Mouse (Mus musculus) liver, embryonic 11.5 days (tissue): ENCODE data around the gene Fryl. TPM values are rescaled to one million over a fixed set of nuclear protein-coding genes. Genes with fewer than 3 reads are reported as not detected.

Source experiments
- ATAC-seq: fragments of 200-750 bp; cut with Nextera tagmentation; replicated peaks from 2 replicates; pipeline ENCODE4 v1.8.0; 2017; ENCODE audit warnings: moderate number of reproducible peaks, mild to moderate bottlenecking, moderate TSS enrichment, moderate library complexity; ENCODE audit not compliant: low FRiP score
- DNase-seq: peaks from one replicate; pipeline ENCODE4 v3.0.0-alpha.2; 2017; ENCODE audit warnings: low spot score
- H3K27ac ChIP-seq: fragments of 300-500 bp; sonication (generic); 2 replicates; pipeline ENCODE4 v1.5.1; 2014; ENCODE audit warnings: mild to moderate bottlenecking, low read depth, low read length, control low read depth
- H3K27me3 ChIP-seq: fragments of 300-500 bp; sonication (generic); replicated peaks from 2 replicates; pipeline ENCODE4 v1.6.1; 2014; ENCODE audit warnings: low read length, mixed read lengths; ENCODE audit not compliant: control insufficient read depth, insufficient read depth
- H3K36me3 ChIP-seq: fragments of 300-500 bp; sonication (generic); 2 replicates; pipeline ENCODE4 v1.6.1; 2014; ENCODE audit warnings: mild to moderate bottlenecking, low read length, moderate library complexity, mixed read lengths; ENCODE audit not compliant: control insufficient read depth, insufficient read depth
- H3K4me1 ChIP-seq: fragments of 300-500 bp; sonication (generic); replicated peaks from 2 replicates; pipeline ENCODE4 v1.6.1; 2014; ENCODE audit warnings: low read length, mixed read lengths; ENCODE audit not compliant: control insufficient read depth, insufficient read depth
- H3K4me2 ChIP-seq: fragments of 300-500 bp; sonication (generic); 2 replicates; pipeline ENCODE4 v1.6.1; 2014; ENCODE audit warnings: mild to moderate bottlenecking, control low read depth, moderate library complexity
- H3K4me3 ChIP-seq: fragments of 300-500 bp; sonication (generic); 2 replicates; pipeline ENCODE4 v1.5.1; 2014; ENCODE audit warnings: low read depth, low read length, control low read depth
- H3K9ac ChIP-seq: fragments of 300-500 bp; sonication (generic); 2 replicates; pipeline ENCODE4 v1.6.1; 2014; ENCODE audit warnings: low read depth, low read length, control low read depth
- H3K9me3 ChIP-seq: fragments of 300-500 bp; sonication (generic); 2 replicates; pipeline ENCODE4 v1.6.1; 2016; ENCODE audit warnings: low read length, inconsistent platforms, mixed read lengths; ENCODE audit not compliant: control insufficient read depth
- WGBS: fragments of 180-500 bp; shearing (Covaris S2); extraction: QIAGEN DNeasy Blood & Tissue Kit; methylation state at CpG from one replicate; pipeline ENCODE4 v1.1.7; 2014; 5-methylcytosine and 5-hydroxymethylcytosine counted together
- polyA plus RNA-seq: library from polyadenylated mRNA; unstranded; fragments of >200 nt; fragmentation: Nextera tagmentation; extraction: Ambion mirVana; gene quantifications from 2 replicates; pipeline ENCODE4 v1.2.1, GENCODE M21; 2014

Gene Fryl
- polyA plus RNA-seq, 1 experiment from 2014 or later: 39.7 TPM

DNA sequence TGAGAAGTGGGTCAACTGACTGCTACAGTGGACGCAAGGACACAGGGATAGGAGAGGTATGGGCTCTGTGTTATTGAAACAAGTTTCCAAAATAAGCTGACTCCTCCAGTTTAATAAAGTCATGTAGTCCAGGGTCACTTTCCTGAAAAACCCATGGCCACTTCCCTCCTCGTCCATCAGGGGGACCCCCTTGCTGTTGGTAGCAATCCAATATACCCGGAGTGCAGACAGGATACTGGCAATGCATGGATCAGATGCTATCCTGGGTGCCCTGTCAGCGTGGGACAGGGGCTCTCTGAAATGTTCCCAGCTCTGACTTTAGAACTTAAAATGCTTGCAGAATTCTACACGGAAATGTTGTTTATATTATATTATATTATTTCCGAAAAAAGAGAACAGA lies 34.0 kb downstream of the Fryl start:
- Histone ChIP-seq H3K9ac (no peak overlapping the region), H3K27me3 (no peaks in the 10 kb centered on the region), H3K4me1 (no peaks in the 10 kb centered on the region), H3K4me3 (no peak overlapping the region), H3K4me2 (no peak overlapping the region), H3K36me3 (no peaks in the 10 kb centered on the region), H3K27ac (no peak overlapping the region), H3K9me3 (no peaks in the 10 kb centered on the region)
- 53% methylated on average over 6 of the region's 6 CpGs for WGBS
- no peak for DNase-seq
- no peak for ATAC-seq

DNA sequence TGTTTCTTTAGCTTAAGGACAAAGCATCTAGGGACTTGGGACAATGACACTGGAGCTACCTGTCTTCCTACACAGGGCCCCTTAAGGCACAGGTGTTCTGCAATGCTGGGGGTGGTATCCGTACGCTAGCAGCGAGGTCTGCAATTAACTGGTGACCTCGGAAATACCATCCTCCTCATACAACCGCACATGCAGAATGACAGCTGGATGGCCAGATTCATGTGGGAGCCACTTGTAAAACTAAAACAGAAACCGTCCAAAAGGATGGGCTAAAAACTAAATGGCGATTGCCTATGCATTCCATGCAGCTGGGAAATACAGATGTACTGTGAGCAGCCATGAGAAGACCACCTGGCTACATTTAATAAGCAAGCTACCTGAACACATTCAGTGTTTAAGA lies 34.6 kb downstream of the Fryl start:
- no peak for DNase-seq

DNA sequence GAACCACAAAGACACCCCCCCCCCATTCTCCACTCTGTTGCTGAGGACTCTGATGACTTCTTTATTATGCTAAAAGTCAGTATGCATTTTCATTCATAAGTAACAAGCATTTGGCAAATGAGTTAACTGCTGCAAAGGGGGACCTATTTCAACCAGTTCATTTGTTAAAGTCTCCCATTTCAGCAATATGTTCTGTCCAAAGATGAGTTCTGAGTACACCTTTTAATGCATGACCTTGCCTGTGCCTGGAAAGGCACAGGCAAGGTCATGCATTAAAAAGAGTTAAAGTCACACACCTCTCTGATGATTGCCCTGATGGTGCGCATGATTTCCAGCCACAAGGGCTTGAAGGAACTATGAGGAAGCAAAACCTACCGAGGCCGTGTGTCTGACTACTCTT lies 36.7 kb downstream of the Fryl start:
- Histone ChIP-seq H3K27me3 (no peaks in the 10 kb centered on the region), H3K36me3 (no peaks in the 10 kb centered on the region), H3K4me3 (no peak overlapping the region), H3K9ac (no peak overlapping the region), H3K4me2 (no peak overlapping the region), H3K4me1 (no peaks in the 10 kb centered on the region), H3K27ac (no peak overlapping the region), H3K9me3 (no peaks in the 10 kb centered on the region)
- no peak for DNase-seq
- no peak for ATAC-seq
- WGBS: 87% methylated on average over 3 of the region's 3 CpGs

More for the DNA sequence above, 34.6 kb downstream of the Fryl start:
- Histone ChIP-seq H3K9me3 (no peaks in the 10 kb centered on the region), H3K36me3 (no peaks in the 10 kb centered on the region), H3K9ac (no peak overlapping the region), H3K4me2 (no peak overlapping the region), H3K4me1 (no peaks in the 10 kb centered on the region), H3K27ac (no peak overlapping the region), H3K4me3 (no peak overlapping the region), H3K27me3 (no peaks in the 10 kb centered on the region)
- WGBS: 90% methylated on average over 7 of the region's 7 CpGs
- no peak for ATAC-seq

DNA sequence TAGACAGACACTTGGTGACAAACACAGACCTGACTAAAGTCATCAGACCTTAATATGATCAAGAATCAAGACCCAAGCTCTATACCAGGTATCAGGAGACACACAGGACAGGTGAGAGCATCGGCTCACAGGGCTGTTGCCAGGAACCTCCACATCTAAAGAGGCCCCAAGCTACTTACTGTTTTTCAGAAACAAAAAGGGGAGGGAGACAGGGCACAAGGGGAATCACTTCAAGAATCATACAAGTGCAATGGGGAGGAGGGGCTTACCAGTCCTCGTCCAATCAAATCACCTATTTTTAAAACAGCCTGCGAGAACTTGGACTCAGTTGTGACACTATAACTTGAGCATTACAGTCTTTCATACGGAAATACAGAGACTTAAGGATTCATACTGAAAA lies 38.4 kb downstream of the Fryl start:
- Histone ChIP-seq H3K27me3 (no peaks in the 10 kb centered on the region), H3K9ac (no peak overlapping the region), H3K27ac (no peak overlapping the region), H3K36me3 (no peaks in the 10 kb centered on the region), H3K9me3 (no peaks in the 10 kb centered on the region), H3K4me3 (no peak overlapping the region), H3K4me2 (no peak overlapping the region), H3K4me1 (no peaks in the 10 kb centered on the region)
- ATAC-seq (no peak), DNase-seq (no peak)
- WGBS: 87% methylated on average over 4 of the region's 4 CpGs

DNA sequence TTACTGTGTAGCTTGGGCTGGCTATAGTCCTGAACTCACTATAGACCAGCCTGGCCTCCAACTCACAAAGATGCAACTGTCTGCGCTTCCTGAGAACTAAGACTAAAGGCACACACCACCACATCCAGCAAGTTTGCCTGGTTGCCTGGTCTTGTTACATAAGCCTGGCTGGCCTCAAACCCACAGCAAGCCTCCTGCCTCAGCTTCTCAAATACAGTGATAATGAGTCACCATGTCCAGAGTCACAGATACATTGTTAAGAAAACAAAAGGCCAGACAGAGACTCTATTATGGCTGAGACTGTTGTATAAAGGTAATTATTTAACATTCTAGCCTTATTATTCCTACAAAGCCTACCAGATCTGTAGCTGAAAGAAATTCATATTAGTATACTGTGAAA lies 39.3 kb downstream of the Fryl start:
- Histone ChIP-seq H3K27me3 (no peaks in the 10 kb centered on the region), H3K36me3 (0 out of 2 replicates have a peak, but pooled peaks cover 2% of the 10 kb centered on the region), H3K4me1 (no peaks in the 10 kb centered on the region), H3K9ac (no peak overlapping the region), H3K27ac (no peak overlapping the region), H3K9me3 (no peaks in the 10 kb centered on the region), H3K4me2 (no peak overlapping the region), H3K4me3 (no peak overlapping the region)
- DNase-seq (no peak), ATAC-seq (no peak)
- 96% methylated on average over 1 of the region's 1 CpGs for WGBS

DNA sequence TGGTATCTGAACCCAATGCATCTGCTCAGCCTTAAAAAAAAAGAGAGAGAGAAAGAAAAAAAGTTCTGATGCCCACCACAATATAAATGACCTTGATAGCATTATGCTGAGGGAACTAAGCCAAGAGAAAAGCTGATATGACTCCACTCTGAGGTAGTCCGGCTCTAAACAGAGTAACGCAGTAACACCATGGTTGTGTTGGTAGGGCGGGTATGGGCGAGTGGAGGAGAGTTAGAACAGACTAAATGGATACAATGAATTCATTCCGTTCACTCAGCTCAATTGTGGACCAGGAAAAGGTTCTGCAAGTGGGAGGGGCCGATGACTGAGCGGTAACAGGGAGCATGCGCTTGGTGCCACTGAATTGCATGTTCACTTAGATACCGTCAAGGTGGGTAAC lies 40.4 kb downstream of the Fryl start:
- H3K36me3 ChIP-seq: 0 out of 2 replicates have a peak, but pooled peaks cover 2% of the 10 kb centered on the region

DNA sequence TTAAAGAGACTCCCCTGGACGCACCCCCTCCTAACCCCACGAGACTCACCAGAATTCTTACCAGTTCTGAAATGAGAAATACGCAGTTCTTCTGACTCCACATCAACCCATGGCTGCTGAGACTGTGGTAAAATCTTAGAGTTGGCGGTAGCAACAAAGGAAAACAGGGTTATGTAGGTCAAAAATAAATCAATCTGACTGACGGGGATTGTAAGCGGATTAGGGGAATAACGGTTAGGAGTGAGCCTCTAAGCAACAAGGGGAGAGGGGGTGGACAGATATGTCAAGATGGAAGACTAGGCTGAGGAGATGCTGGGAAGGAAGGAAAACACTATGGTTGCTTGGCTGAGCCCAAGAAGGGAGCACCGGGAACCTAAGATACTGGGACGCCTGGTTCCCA lies 44.0 kb downstream of the Fryl start:
- H3K27me3 ChIP-seq: no peaks in the 10 kb centered on the region
- peaks cover 5% of the 10 kb centered on the region for H3K4me1 ChIP-seq
- no peak overlapping the region for H3K4me3 ChIP-seq
- 85% methylated on average over 9 of the region's 9 CpGs for WGBS
- ATAC-seq: no peak
- no peak overlapping the region for H3K9ac ChIP-seq
- no peak overlapping the region for H3K27ac ChIP-seq
- no peak overlapping the region for H3K4me2 ChIP-seq
- H3K36me3 ChIP-seq: peaks cover 2% of the 10 kb centered on the region; the same call in 1 of the 2 replicates
- DNase-seq: no peak
- H3K9me3 ChIP-seq: no peaks in the 10 kb centered on the region

More for the DNA sequence above, 40.4 kb downstream of the Fryl start:
- H3K27ac ChIP-seq: no peak overlapping the region
- no peaks in the 10 kb centered on the region for H3K9me3 ChIP-seq
- WGBS: 91% methylated on average over 9 of the region's 9 CpGs
- DNase-seq: no peak
- no peak overlapping the region for H3K4me3 ChIP-seq
- no peaks in the 10 kb centered on the region for H3K27me3 ChIP-seq
- no peak for ATAC-seq
- no peaks in the 10 kb centered on the region for H3K4me1 ChIP-seq
- no peak overlapping the region for H3K4me2 ChIP-seq
- no peak overlapping the region for H3K9ac ChIP-seq

DNA sequence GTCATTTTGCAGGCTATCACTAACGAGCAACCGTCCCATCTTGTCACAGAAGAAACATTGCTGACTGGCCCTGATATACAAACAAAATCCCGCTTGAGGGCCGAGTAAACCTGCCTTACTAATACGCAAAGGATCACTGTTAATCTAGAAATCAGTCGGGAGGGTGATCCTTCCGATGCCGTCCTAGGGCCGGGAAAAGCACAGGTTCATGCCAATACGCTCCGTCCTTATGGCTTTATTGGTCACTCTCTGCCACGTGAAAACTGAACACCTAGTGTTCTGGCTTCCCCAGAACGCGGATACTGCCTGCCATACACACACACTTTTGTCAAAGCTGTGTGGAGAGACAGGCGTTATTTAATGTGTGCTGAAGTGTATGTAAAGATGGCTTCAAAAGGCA lies 44.5 kb downstream of the Fryl start:
- Histone ChIP-seq H3K4me1 (peaks cover 5% of the 10 kb centered on the region), H3K4me3 (no peak overlapping the region), H3K36me3 (peaks cover 2% of the 10 kb centered on the region; the same call in 1 of the 2 replicates), H3K27ac (no peak overlapping the region), H3K9me3 (no peaks in the 10 kb centered on the region), H3K9ac (no peak overlapping the region), H3K27me3 (no peaks in the 10 kb centered on the region), H3K4me2 (no peak overlapping the region)
- ATAC-seq (no peak), DNase-seq (no peak)
- WGBS: 93% methylated on average over 15 of the region's 15 CpGs

DNA sequence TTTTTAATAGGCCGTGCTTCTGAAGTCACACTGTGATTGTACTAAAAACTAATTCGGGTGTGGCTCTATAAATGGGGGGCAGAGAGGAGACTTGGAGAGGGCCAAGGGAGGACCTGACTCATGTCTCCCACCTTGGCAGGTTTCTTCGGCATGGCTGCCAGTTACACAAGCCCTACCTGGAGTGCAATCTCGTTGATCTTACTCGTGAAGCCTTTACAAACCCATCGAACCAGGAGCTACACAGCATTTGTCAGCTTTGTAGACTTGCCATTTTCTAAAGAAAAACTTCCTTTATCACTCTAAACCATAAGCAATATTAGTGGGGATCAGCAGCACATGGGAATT lies 45.5 kb downstream of the Fryl start:
- WGBS: 89% methylated on average over 6 of the region's 6 CpGs
- H3K9ac ChIP-seq: no peak overlapping the region
- H3K27me3 ChIP-seq: no peaks in the 10 kb centered on the region
- DNase-seq: no peak
- peaks cover 2% of the 10 kb centered on the region; the same call in 1 of the 2 replicates for H3K36me3 ChIP-seq
- H3K4me3 ChIP-seq: no peak overlapping the region
- no peak overlapping the region for H3K4me2 ChIP-seq
- ATAC-seq: no peak
- H3K9me3 ChIP-seq: no peaks in the 10 kb centered on the region
- H3K4me1 ChIP-seq: peaks cover 13% of the 10 kb centered on the region
- no peak overlapping the region for H3K27ac ChIP-seq
